Mouse (Mus musculus) liver, postnatal 0 days (tissue): ENCODE results near the gene Vsx2.

Source experiments
- CTCF ChIP-seq: sonication (generic); IDR thresholded peaks from 2 replicates; pipeline ENCODE4 v1.5.1; 2016; ENCODE audit warnings: antibody characterized with exemption, low read depth
- EP300 ChIP-seq: IDR thresholded peaks from 2 replicates; pipeline ENCODE4 v1.6.1; 2016; ENCODE audit warnings: antibody characterized with exemption, low read depth, mild to moderate bottlenecking

DNA sequence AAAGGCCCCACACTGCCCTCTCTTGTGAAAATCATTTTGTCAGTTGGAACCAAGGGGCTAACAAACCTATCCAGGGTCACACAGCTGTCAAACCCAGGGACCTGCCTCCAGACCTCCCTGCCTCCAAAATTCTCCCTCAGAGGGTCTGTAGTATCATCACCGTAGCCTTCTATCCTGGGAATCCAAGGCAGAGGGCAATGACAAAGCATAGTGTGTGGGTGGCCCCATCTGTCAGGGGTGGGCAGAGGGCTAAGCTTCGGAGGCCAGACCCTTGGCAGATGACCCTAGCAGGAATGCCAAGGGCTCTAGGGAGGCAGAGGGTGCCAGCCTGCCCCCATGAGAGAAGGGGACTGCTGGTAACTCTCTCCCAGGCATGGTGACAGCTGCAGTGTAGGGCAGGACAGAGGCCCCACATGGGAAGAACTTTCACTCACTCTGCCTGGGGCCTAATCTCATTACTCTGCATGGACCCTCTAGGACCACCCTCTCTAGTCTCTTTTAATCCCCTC is 22.9 kb upstream of the Vsx2 start:
- TF ChIP-seq CTCF = no peak
- TF ChIP-seq EP300 = no peak
